Mouse (Mus musculus) testis, adult 2 months (tissue): ENCODE results near the gene Slc48a1. TPM values are rescaled to one million over a fixed set of nuclear protein-coding genes. Genes with fewer than 3 reads are reported as not detected.

ENCODE experiments used
- H3K27ac ChIP-seq: fragments of 200-500 bp; 2 replicates; pipeline ENCODE4 v1.5.1; 2012; ENCODE audit warnings: low read depth, low read length; ENCODE audit not compliant: control insufficient read depth, insufficient read depth
- H3K27me3 ChIP-seq: fragments of 200-500 bp; 2 replicates; pipeline ENCODE4 v1.6.1; 2012; ENCODE audit warnings: mild to moderate bottlenecking, low read length, moderate library complexity; ENCODE audit not compliant: control insufficient read depth, insufficient read depth
- H3K36me3 ChIP-seq: fragments of 200-500 bp; 2 replicates; pipeline ENCODE4 v1.6.1; 2012; ENCODE audit warnings: mild to moderate bottlenecking, low read length; ENCODE audit not compliant: control insufficient read depth, insufficient read depth
- H3K4me1 ChIP-seq: fragments of 200-500 bp; 2 replicates; pipeline ENCODE4 v1.6.1; 2012; ENCODE audit warnings: low read length; ENCODE audit not compliant: control insufficient read depth, insufficient read depth
- H3K4me3 ChIP-seq: fragments of 200-500 bp; 2 replicates; pipeline ENCODE4 v1.5.1; 2012; ENCODE audit warnings: low read depth, mild to moderate bottlenecking, low read length, moderate library complexity, mixed read lengths; ENCODE audit not compliant: control insufficient read depth
- CTCF ChIP-seq: fragments of 200-500 bp; IDR thresholded peaks from 2 replicates; pipeline ENCODE4 v1.5.1; 2012; ENCODE audit warnings: low read depth, mild to moderate bottlenecking, inconsistent platforms, low read length, moderate library complexity; ENCODE audit not compliant: control insufficient read depth, insufficient read depth, insufficient replicate concordance
- POLR2A ChIP-seq: fragments of 200-500 bp; IDR thresholded peaks from 2 replicates; pipeline ENCODE4 v1.6.1; 2012; ENCODE audit warnings: low read depth, mild to moderate bottlenecking, inconsistent platforms, low read length, moderate library complexity; ENCODE audit not compliant: control insufficient read depth
- polyA plus RNA-seq: library from polyadenylated mRNA; depleted of rRNA; stranded (reverse); fragments of >200 nt; gene quantifications from 2 replicates; pipeline ENCODE4 v1.2.3, GENCODE M21; 2012

Gene Slc48a1
- polyA plus RNA-seq, 1 experiment, result 17.0 TPM

GRCm38 (mm10) chr15:97765090-97765794, 13.1 kb upstream of the Slc48a1 start:
- H3K4me3 ChIP-seq, result no peak overlapping the region; the same call in 1 of the 2 replicates
- no peaks in the 10 kb centered on the region for H3K36me3 ChIP-seq
- H3K4me1 ChIP-seq, result peaks cover 13% of the 10 kb centered on the region
- H3K27me3 ChIP-seq, result no peaks in the 10 kb centered on the region
- H3K27ac ChIP-seq, result no peak overlapping the region
- TF ChIP-seq CTCF (no peak), POLR2A (no peak)

DNA sequence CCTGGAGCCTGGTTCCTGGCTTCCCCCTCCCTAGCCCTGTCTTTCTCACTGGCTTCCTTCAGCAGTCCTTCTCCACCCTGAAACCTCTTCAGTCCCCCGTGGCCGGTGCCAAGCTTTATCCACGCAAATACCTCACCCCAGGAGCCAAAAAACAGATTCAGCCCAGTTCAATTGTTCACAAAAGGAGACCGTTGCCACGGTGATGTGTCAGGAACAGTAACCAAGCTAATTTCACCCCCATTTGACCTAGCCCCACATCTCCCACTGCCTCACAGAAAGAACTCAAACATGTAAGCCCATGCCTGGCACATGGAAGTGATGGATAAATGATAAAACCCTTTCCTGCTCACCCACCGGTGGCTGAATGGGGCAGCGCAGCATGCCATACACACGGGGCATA, 12.1 kb upstream of the Slc48a1 start:
- H3K4me3 ChIP-seq, result peak overlapping the region; percentile 50
- TF ChIP-seq CTCF (no peak), POLR2A (no peak)
- H3K36me3 ChIP-seq, result no peaks in the 10 kb centered on the region
- H3K27me3 ChIP-seq, result no peaks in the 10 kb centered on the region
- H3K4me1 ChIP-seq, result peaks cover 13% of the 10 kb centered on the region
- H3K27ac ChIP-seq, result peak overlapping the region; percentile 88

GRCm38 (mm10) chr15:97766594-97767279, 11.6 kb upstream of the Slc48a1 start:
- no peak for TF ChIP-seq POLR2A
- no peak for TF ChIP-seq CTCF
- Histone ChIP-seq H3K27ac (peak overlapping the region; percentile 88), H3K4me1 (peaks cover 10% of the 10 kb centered on the region), H3K4me3 (peak overlapping the region; percentile 50), H3K36me3 (no peaks in the 10 kb centered on the region), H3K27me3 (no peaks in the 10 kb centered on the region)

- Histone ChIP-seq H3K36me3 (no peaks in the 10 kb centered on the region), H3K4me3 (peak within 1 kb of the TSS; percentile 50), H3K27me3 (no peaks in the 10 kb centered on the region), H3K4me1 (peaks cover 9% of the 10 kb centered on the region), H3K27ac (peak within 1 kb of the TSS; percentile 88)
- TF ChIP-seq CTCF (peak; percentile 28; the same call in 1 of the 2 replicates), POLR2A (no peak)
Measured at GRCm38 (mm10) chr15:97767280-97768186, 10.8 kb upstream of the Slc48a1 start, which contains the start of gene Rapgef3. Gene Rapgef3, minus strand, starts transcription at chr15:97767972.

DNA sequence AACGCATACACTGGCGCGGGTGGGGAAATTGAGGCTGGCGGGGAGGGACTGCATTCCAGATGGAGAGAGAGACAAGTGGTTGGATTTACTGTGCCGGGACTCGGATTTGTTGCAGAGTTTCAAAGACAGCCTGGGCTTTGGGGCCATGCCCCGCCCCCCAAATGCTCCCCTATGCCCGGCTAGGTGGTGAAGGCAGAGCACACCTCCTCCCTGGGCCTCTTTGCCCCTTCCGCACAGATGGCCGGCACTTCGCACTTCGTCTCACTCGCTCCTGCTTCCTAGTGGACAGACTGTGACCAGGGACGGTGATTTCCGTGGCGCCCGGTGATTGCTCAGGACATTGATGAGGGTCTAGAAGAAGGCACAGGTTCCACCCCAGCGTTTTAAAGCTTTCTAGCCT, 10.1 kb upstream of the Slc48a1 start:
- Histone ChIP-seq H3K36me3 (no peaks in the 10 kb centered on the region), H3K27me3 (no peaks in the 10 kb centered on the region), H3K4me3 (peak overlapping the region; percentile 50), H3K4me1 (peaks cover 6% of the 10 kb centered on the region), H3K27ac (peak overlapping the region; percentile 5; the same call in 1 of the 2 replicates)
- TF ChIP-seq POLR2A (no peak; the same call in 1 of the 2 replicates), CTCF (no peak)

- H3K27ac ChIP-seq, result no peak overlapping the region
- H3K4me1 ChIP-seq, result peaks cover 3% of the 10 kb centered on the region
- no peaks in the 10 kb centered on the region for H3K36me3 ChIP-seq
- no peak overlapping the region for H3K4me3 ChIP-seq
- no peaks in the 10 kb centered on the region for H3K27me3 ChIP-seq
- no peak for TF ChIP-seq CTCF
- no peak for TF ChIP-seq POLR2A
Measured at GRCm38 (mm10) chr15:97770280-97770679, 8.0 kb upstream of the Slc48a1 start.
